In the genomic region with DNA sequence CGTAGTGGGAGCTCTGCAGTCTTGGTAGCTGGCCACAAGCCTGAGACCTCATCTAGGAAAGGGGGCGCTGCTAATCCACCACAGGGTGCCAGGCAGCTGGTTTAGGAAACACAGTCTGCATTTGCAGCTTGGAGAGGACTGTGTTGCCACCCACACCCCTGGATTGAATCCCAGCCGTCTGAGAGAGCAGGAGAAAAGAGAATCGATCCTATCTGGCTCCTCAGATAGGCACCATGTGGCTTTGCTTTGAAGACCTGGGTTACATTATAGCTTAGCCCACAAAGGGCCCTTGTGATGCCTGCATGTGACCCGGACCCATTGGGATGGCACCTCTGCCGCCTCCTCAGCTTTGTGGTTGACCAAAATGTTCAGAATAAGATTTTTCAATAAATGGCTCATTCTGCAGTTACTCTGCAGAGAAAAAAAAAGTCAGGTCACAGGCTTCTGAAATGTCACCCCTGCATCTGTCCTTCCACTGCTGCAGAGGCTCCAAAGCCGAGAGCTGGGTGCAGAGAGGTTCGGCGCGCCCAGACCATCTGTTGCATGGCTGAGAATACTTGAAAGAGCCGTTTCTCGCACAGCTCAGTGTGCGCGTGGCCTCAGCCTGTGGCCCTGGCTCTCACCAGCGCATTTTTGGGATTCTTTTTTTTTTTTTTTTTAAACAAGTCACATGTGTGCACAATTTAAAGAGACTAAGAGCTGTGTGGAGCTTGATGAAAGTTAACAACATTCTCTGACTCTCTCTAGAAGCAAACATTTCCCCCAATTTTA, we compare ENCODE assay signal across 8 mouse cellular contexts.
A peak's percentile ranks its signal among the peaks of the same experiment; 100 is the strongest.
DNase-seq lines count a peak whose midpoint lies in the region; ATAC-seq lines count a peak whose summit lies in the region.

No protein-coding gene starts in this region.

- ATAC-seq in CD4-positive, CD25-positive, alpha-beta regulatory T cell, adult 4 months: no peak
- ATAC-seq in midbrain, embryonic 13.5 days: no peak

- H3K4me2 ChIP-seq in midbrain, embryonic 13.5 days (replicated peaks): no peak overlapping the region

- H3K36me3 ChIP-seq in midbrain, embryonic 13.5 days: no peaks in the 10 kb centered on the region

- H3K27me3 ChIP-seq in midbrain, embryonic 13.5 days: no peaks in the 10 kb centered on the region

- H3K4me1 ChIP-seq in midbrain, embryonic 13.5 days (replicated peaks): peaks cover 80% of the 10 kb centered on the region

- peak overlapping the region; percentile 66 for H3K27ac ChIP-seq in midbrain, embryonic 13.5 days

- H3K4me3 ChIP-seq in midbrain, embryonic 13.5 days (replicated peaks): no peak overlapping the region

- 0 out of 2 replicates have a peak overlapping the region, but pooled peaks have one; percentile 17 for H3K9ac ChIP-seq in midbrain, embryonic 13.5 days (replicated peaks)

- H3K9me3 ChIP-seq in midbrain, embryonic 13.5 days: no peaks in the 10 kb centered on the region

- intact Hi-C loops in heart, postnatal 10 days (cut with DNase I): loop anchor here (2.0 kb wide), 1 partner anchor 20 kb away; no protein-coding TSS in a partner anchor

- 21% methylated on average over 15 of the region's 15 CpGs for WGBS in midbrain, embryonic 13.5 days

- DNase-seq in CD4-positive, CD25-positive, alpha-beta regulatory T cell, adult 2 months (ENCODE audit: low read depth, low spot score): peak; percentile 35
- DNase-seq in embryo, embryonic 10 days (ENCODE audit: low spot score): peak; percentile 60
- DNase-seq in heart, postnatal 10 days: peak; percentile 41 to 48
- DNase-seq in left cerebral cortex, adult 18-20 months (ENCODE audit: low spot score in 2 of 2): peak; percentile 90 to 92
- DNase-seq in thymus, postnatal 36 days: peak; percentile 64 to 72
- DNase-seq in spleen, postnatal 36 days (ENCODE audit: low spot score in 2 of 2): no peak

Comparison
In these comparisons a context has a peak if more than half of its experiments do, and no peak if none do; other contexts are left out.
1. DNase-seq: peak in CD4-positive, CD25-positive, alpha-beta regulatory T cell, adult 2 months (single experiment), embryo, embryonic 10 days (single experiment), heart, postnatal 10 days (2 of 2), left cerebral cortex, adult 18-20 months (2 of 2) and thymus, postnatal 36 days (2 of 2); none in spleen, postnatal 36 days (0 of 2).